Mouse (Mus musculus): ENCODE measurements around the gene Hspb1. TPM values are rescaled to one million over a fixed set of nuclear protein-coding genes. Genes with fewer than 3 reads are reported as not detected.

Gene Hspb1
- total RNA-seq, 2 experiments from 2014 or later, result not detected

DNA sequence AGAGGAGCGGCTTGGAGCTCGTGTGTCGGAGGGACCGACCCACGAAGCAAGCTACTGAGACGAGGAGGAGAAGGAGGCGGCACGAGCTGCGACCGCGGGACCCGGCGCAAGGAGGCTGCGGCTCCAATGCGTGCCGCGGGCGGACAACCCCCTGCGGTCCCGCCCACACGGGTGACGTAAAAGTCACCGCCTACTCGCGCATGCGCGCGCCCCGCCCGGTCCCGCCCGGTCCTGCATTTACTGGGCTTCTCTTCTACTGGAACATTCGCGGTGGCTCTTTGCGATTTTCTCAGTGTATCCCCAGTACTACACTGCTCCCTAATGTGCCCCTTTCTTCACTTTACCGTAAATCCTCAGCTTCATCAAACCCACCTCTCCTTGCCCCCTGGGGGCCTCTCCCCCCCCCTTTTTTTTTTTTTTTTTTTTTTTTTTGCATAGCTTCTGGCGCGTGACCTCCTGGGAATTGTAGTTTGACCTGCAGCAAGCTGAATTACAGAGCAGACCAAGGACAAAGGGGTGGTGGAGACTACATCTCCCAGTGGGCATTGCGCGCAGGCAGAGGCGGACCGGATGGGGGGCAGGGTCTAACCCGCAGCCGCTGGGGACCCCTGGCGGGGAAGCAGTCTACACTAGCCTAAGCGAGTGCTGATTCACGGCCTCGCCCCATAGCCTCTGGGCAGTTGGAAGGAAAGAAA, 46.9 kb downstream of the Hspb1 start, which contains the start of gene Ywhag:
Gene Ywhag, minus strand, starts transcription at position 136 of the 695 bp plus-strand sequence.
- ATAC-seq (replicated peaks; ENCODE audit: low FRiP score, poor library complexity, severe bottlenecking), result peak; percentile 94

DNA sequence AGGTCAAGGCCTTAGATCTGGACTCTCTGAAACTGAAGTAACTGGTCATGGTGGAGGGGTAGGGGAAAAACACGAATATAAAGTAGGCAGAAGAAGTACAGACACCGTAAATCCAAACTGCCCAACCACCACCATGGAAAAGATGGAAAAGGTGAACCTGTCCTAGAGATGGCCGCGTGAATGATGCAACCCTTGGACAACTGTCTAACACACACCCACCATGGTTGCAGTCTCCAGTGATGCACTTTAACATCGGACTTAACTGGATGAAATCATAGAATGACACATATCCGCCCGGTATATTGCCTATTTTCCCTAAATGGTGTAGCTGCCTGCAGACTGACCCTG, 47.4 kb downstream of the Hspb1 start:
- no peak for ATAC-seq (replicated peaks; ENCODE audit: low FRiP score, poor library complexity, severe bottlenecking)

DNA sequence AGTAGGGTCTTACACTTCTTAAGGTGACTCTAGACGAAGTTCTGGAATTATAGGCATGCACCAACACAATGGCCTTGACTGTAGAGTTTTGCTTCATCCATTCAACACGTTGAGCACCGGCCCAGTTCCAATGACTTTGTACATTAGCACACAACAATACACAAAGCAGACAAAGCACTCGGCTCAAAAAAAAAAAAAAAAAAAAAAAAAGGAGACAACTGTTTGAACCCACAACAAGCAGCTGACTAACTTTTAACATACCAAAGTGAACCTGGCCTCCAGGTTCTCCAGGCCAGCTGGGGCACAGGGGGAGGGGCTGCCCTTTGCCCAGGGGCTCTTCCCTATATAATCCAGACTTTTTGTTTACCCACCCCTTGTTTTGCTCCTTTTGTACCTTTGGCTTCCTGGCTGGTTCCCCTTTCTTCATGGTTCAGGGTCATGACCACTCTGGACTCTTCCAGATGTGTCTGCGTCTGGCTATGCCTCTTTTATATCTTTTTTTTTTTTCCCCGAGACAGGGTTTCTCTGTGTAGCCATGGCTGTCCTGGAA, 48.0 kb downstream of the Hspb1 start:
- ATAC-seq (replicated peaks; ENCODE audit: low FRiP score, poor library complexity, severe bottlenecking), result no peak

Other genes with a start within 250 kb of the Hspb1 start
- gene Por, start 217.9 kb upstream of the Hspb1 start, total RNA-seq (2015; ENCODE audit: low replicate concordance), result 7.1 and 9.7 TPM in 2 replicates
- 10.8 and 17.5 TPM in 2 replicates for gene Por, start 217.9 kb upstream of the Hspb1 start, total RNA-seq (2017; ENCODE audit: low replicate concordance)
- gene Tmem120a, start 143.5 kb upstream of the Hspb1 start, total RNA-seq (2015; ENCODE audit: low replicate concordance), result 9.6 TPM in 1 of 2 replicates, not detected in the other
- 0.77 TPM in 1 of 2 replicates, not detected in the other for gene Tmem120a, start 143.5 kb upstream of the Hspb1 start, total RNA-seq (2017; ENCODE audit: low replicate concordance)
- gene Styxl1, start 109.5 kb upstream of the Hspb1 start, total RNA-seq (2015; ENCODE audit: low replicate concordance), result not detected in 2 replicates
- gene Styxl1, start 109.5 kb upstream of the Hspb1 start, total RNA-seq (2017; ENCODE audit: low replicate concordance), result not detected in 2 replicates
- gene Mdh2, start 109.4 kb upstream of the Hspb1 start, total RNA-seq (2015; ENCODE audit: low replicate concordance), result 156 and 193 TPM in 2 replicates
- gene Mdh2, start 109.4 kb upstream of the Hspb1 start, total RNA-seq (2017; ENCODE audit: low replicate concordance), result 74.0 and 81.6 TPM in 2 replicates
- gene Srrm3, start 81.0 kb upstream of the Hspb1 start, total RNA-seq (2015; ENCODE audit: low replicate concordance), result not detected in 2 replicates
- not detected in 2 replicates for gene Srrm3, start 81.0 kb upstream of the Hspb1 start, total RNA-seq (2017; ENCODE audit: low replicate concordance)
- gene Ywhag, start 46.7 kb downstream of the Hspb1 start, total RNA-seq (2015; ENCODE audit: low replicate concordance), result 30.3 and 35.2 TPM in 2 replicates
- gene Ywhag, start 46.7 kb downstream of the Hspb1 start, total RNA-seq (2017; ENCODE audit: low replicate concordance), result 11.6 and 12.2 TPM in 2 replicates
- gene Ssc4d, start 86.6 kb downstream of the Hspb1 start, total RNA-seq (2015; ENCODE audit: low replicate concordance), result not detected in 2 replicates
- not detected in 2 replicates for gene Ssc4d, start 86.6 kb downstream of the Hspb1 start, total RNA-seq (2017; ENCODE audit: low replicate concordance)
- gene Zp3, start 92.2 kb downstream of the Hspb1 start, total RNA-seq (2015; ENCODE audit: low replicate concordance), result not detected in 2 replicates
- gene Zp3, start 92.2 kb downstream of the Hspb1 start, total RNA-seq (2017; ENCODE audit: low replicate concordance), result not detected in 2 replicates
- 1.8 and 3.8 TPM in 2 replicates for gene Dtx2, start 106.9 kb downstream of the Hspb1 start, total RNA-seq (2015; ENCODE audit: low replicate concordance)
- gene Dtx2, start 106.9 kb downstream of the Hspb1 start, total RNA-seq (2017; ENCODE audit: low replicate concordance), result 0.13 and 2.3 TPM in 2 replicates
- not detected in 2 replicates for gene Upk3b, start 150.6 kb downstream of the Hspb1 start, total RNA-seq (2015; ENCODE audit: low replicate concordance)
- gene Upk3b, start 150.6 kb downstream of the Hspb1 start, total RNA-seq (2017; ENCODE audit: low replicate concordance), result not detected in 2 replicates
- gene Upk3bl, start 166.6 kb downstream of the Hspb1 start, total RNA-seq (2015; ENCODE audit: low replicate concordance), result not detected in 2 replicates
- not detected in 2 replicates for gene Upk3bl, start 166.6 kb downstream of the Hspb1 start, total RNA-seq (2017; ENCODE audit: low replicate concordance)
- 2.5 and 10.5 TPM in 2 replicates for gene Rasa4, start 196.0 kb downstream of the Hspb1 start, total RNA-seq (2015; ENCODE audit: low replicate concordance)
- gene Rasa4, start 196.0 kb downstream of the Hspb1 start, total RNA-seq (2017; ENCODE audit: low replicate concordance), result 0.83 and 2.8 TPM in 2 replicates
- gene Polr2j, start 228.7 kb downstream of the Hspb1 start, total RNA-seq (2015; ENCODE audit: low replicate concordance), result 34.4 and 43.2 TPM in 2 replicates
- gene Polr2j, start 228.7 kb downstream of the Hspb1 start, total RNA-seq (2017; ENCODE audit: low replicate concordance), result 32.5 and 45.4 TPM in 2 replicates
- 24.1 and 31.9 TPM in 2 replicates for gene Lrwd1, start 248.2 kb downstream of the Hspb1 start, total RNA-seq (2015; ENCODE audit: low replicate concordance)
- 42.2 and 51.7 TPM in 2 replicates for gene Lrwd1, start 248.2 kb downstream of the Hspb1 start, total RNA-seq (2017; ENCODE audit: low replicate concordance)
- 18.0 and 22.6 TPM in 2 replicates for gene Alkbh4, start 248.2 kb downstream of the Hspb1 start, total RNA-seq (2015; ENCODE audit: low replicate concordance)
- 10.3 and 13.4 TPM in 2 replicates for gene Alkbh4, start 248.2 kb downstream of the Hspb1 start, total RNA-seq (2017; ENCODE audit: low replicate concordance)

All from erythroid progenitor cell, adult 5-6 weeks (primary cell).